Comparison of ENCODE assay signal across 8 mouse cellular contexts in the genomic region with DNA sequence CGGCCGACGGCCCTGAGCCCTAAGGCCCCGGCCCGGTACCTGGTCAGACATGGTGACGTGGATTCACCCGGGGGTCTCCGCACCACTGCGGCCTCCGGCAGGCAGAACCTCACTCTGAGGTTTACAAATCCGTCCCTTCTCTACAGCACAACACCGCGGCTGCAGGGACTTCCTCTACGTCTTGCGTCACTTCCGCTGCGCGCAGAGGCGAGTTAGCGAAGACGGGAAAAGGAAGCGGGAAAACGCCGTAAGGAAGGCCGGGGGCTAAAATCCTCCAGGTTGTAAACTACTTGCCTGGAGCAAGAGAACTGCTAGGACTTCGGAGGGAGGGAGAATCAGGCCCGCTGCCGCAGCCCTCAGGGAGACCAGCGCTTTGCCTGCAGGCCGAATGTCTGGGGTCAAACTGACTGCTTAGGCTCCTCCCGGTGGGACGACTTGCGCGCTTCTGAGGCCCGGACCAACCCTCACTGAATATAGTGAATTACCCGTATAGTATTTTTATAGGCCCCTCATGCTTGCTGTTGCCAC. TPM values are rescaled to one million over a fixed set of nuclear protein-coding genes. Genes with fewer than 3 reads are reported as not detected.
A peak's percentile ranks its signal among the peaks of the same experiment; 100 is the strongest.
DNase-seq lines count a peak whose midpoint lies in the region; ATAC-seq and TF ChIP-seq lines count a peak whose summit lies in the region.

A gene (minus strand): TSS at position 194 of the 528 bp plus-strand sequence.

- peak; percentile 88 for ATAC-seq in embryonic facial prominence, embryonic 13.5 days (ENCODE audit: insufficient number of reproducible peaks, insufficient read depth, low FRiP score, low TSS enrichment, low read depth)
- ATAC-seq in limb, embryonic 12.5 days (ENCODE audit: insufficient number of reproducible peaks, insufficient read depth, low FRiP score, low TSS enrichment, low read depth) = peak; percentile 90
- peak; percentile 98 for ATAC-seq in midbrain, embryonic 15.5 days (replicated peaks)

- no peaks in the 10 kb centered on the region for H3K27me3 ChIP-seq in embryonic facial prominence, embryonic 13.5 days
- H3K27me3 ChIP-seq in kidney, adult 2 months (replicated peaks; ENCODE audit: control insufficient read depth, insufficient read depth, low read length) = no peaks in the 10 kb centered on the region
- no peaks in the 10 kb centered on the region for H3K27me3 ChIP-seq in limb, embryonic 12.5 days
- H3K27me3 ChIP-seq in midbrain, embryonic 15.5 days (replicated peaks) = no peaks in the 10 kb centered on the region
- H3K27me3 ChIP-seq in spleen, adult 2 months (ENCODE audit: control insufficient read depth, insufficient read depth, low read length) = no peaks in the 10 kb centered on the region

- DNase-seq in 3134 (ENCODE audit: extremely low read depth, insufficient read length, low spot score) = peak; percentile 88
- DNase-seq in adrenal gland, postnatal 36 days = peak; percentile 92 to 93
- DNase-seq in heart, adult 18-20 months = peak; percentile 92 to 93
- DNase-seq in kidney, adult 2 months = peak; percentile 93
- DNase-seq in spleen, adult 2 months (ENCODE audit: low read depth in 1 of 2, low spot score in 2 of 2) = peak; percentile 72 to 84

- H3K27ac ChIP-seq in embryonic facial prominence, embryonic 13.5 days = peak within 1 kb of the TSS; percentile 97
- H3K27ac ChIP-seq in kidney, adult 2 months (ENCODE audit: insufficient read depth, low read depth, low read length) = peak within 1 kb of the TSS; percentile 89
- H3K27ac ChIP-seq in limb, embryonic 12.5 days = peak within 1 kb of the TSS; percentile 99
- H3K27ac ChIP-seq in midbrain, embryonic 15.5 days = peak within 1 kb of the TSS; percentile 92
- H3K27ac ChIP-seq in spleen, adult 2 months (ENCODE audit: insufficient read depth, low read length) = peak within 1 kb of the TSS; percentile 84

- peak; percentile 86 for TF ChIP-seq POLR2A in kidney, adult 2 months (IDR thresholded peaks at IDR 0.05; ENCODE audit: low read depth, low read length)
- peak; percentile 90; the same call in 1 of the 2 replicates for TF ChIP-seq POLR2A in spleen, adult 2 months (IDR thresholded peaks at IDR 0.05; ENCODE audit: low read depth, low read length)

- H3K4me3 ChIP-seq in embryonic facial prominence, embryonic 13.5 days = peak within 1 kb of the TSS; percentile 98
- peak within 1 kb of the TSS; percentile 94 for H3K4me3 ChIP-seq in kidney, adult 2 months (ENCODE audit: insufficient read depth, low read depth, low read length)
- H3K4me3 ChIP-seq in limb, embryonic 12.5 days (replicated peaks) = peak within 1 kb of the TSS; percentile 100
- peak within 1 kb of the TSS; percentile 85 for H3K4me3 ChIP-seq in midbrain, embryonic 15.5 days
- H3K4me3 ChIP-seq in spleen, adult 2 months (ENCODE audit: extremely low read depth, insufficient read depth, insufficient read length) = peak within 1 kb of the TSS; percentile 87

- H3K9ac ChIP-seq in embryonic facial prominence, embryonic 13.5 days = peak within 1 kb of the TSS; percentile 99
- peak within 1 kb of the TSS; percentile 99 for H3K9ac ChIP-seq in limb, embryonic 12.5 days (replicated peaks)
- H3K9ac ChIP-seq in midbrain, embryonic 15.5 days = peak within 1 kb of the TSS; percentile 91

- peak within 1 kb of the TSS; percentile 84 for H3K4me2 ChIP-seq in embryonic facial prominence, embryonic 13.5 days
- H3K4me2 ChIP-seq in limb, embryonic 12.5 days = peak within 1 kb of the TSS; percentile 72
- H3K4me2 ChIP-seq in midbrain, embryonic 15.5 days = peak within 1 kb of the TSS; percentile 65

- H3K36me3 ChIP-seq in embryonic facial prominence, embryonic 13.5 days = 0 out of 2 replicates have a peak, but pooled peaks cover 3% of the 10 kb centered on the region
- H3K36me3 ChIP-seq in kidney, adult 2 months (ENCODE audit: control insufficient read depth, insufficient read depth, low read length) = no peaks in the 10 kb centered on the region
- H3K36me3 ChIP-seq in limb, embryonic 12.5 days = 0 out of 2 replicates have a peak, but pooled peaks cover 2% of the 10 kb centered on the region
- no peaks in the 10 kb centered on the region for H3K36me3 ChIP-seq in midbrain, embryonic 15.5 days (replicated peaks)
- H3K36me3 ChIP-seq in spleen, adult 2 months (ENCODE audit: control insufficient read depth, insufficient read depth, low read length) = peaks cover 2% of the 10 kb centered on the region; the same call in 1 of the 2 replicates

- peaks cover 10% of the 10 kb centered on the region; the same call in 1 of the 2 replicates for H3K4me1 ChIP-seq in embryonic facial prominence, embryonic 13.5 days
- H3K4me1 ChIP-seq in kidney, adult 2 months (ENCODE audit: control insufficient read depth, insufficient read depth, low read length) = peaks cover 4% of the 10 kb centered on the region; the same call in 1 of the 2 replicates
- peaks cover 14% of the 10 kb centered on the region for H3K4me1 ChIP-seq in limb, embryonic 12.5 days (replicated peaks)
- H3K4me1 ChIP-seq in midbrain, embryonic 15.5 days = peaks cover 24% of the 10 kb centered on the region
- H3K4me1 ChIP-seq in spleen, adult 2 months (ENCODE audit: control insufficient read depth, insufficient read depth, insufficient read length) = peaks cover 7% of the 10 kb centered on the region; the same call in 1 of the 2 replicates

- WGBS in embryonic facial prominence, embryonic 13.5 days = under 1% methylated on average over 36 of the region's 36 CpGs
- WGBS in kidney, adult 2 months = under 1% methylated on average over 36 of the region's 36 CpGs
- under 1% methylated on average over 36 of the region's 36 CpGs for WGBS in limb, embryonic 12.5 days
- WGBS in midbrain, embryonic 15.5 days = under 1% methylated on average over 36 of the region's 36 CpGs
- WGBS in spleen, adult 2 months = 0% methylated on average over 36 of the region's 36 CpGs

- H3K9me3 ChIP-seq in embryonic facial prominence, embryonic 13.5 days = no peaks in the 10 kb centered on the region
- no peaks in the 10 kb centered on the region for H3K9me3 ChIP-seq in limb, embryonic 12.5 days
- H3K9me3 ChIP-seq in midbrain, embryonic 15.5 days = no peaks in the 10 kb centered on the region

- TF ChIP-seq CTCF in kidney, adult 2 months (conservative IDR thresholded peaks at IDR 0.05; ENCODE audit: insufficient read depth, insufficient read length, low read depth, low read length) = no peak
- TF ChIP-seq CTCF in spleen, adult 2 months (IDR thresholded peaks at IDR 0.05; ENCODE audit: extremely low read depth, insufficient read depth, insufficient read length, insufficient replicate concordance) = no peak

RNA-seq across cellular contexts. Expression of the gene that starts here (rescaled TPM):
- total RNA-seq in adrenal gland, postnatal 36 days (2021) = 100 to 1,000 TPM; 115 to 155 TPM
- polyA plus RNA-seq in embryonic facial prominence, embryonic 13.5 days (2015; fragmentation: Nextera tagmentation; extraction: Ambion mirVana) = 432 and 472 TPM in 2 replicates
- 10 to 100 TPM; 57.6 to 67.6 TPM for total RNA-seq in heart, adult 18-20 months (2021)
- polyA plus RNA-seq in kidney, adult 2 months (2012; rRNA removed) = 16.1 and 28.5 TPM in 2 replicates
- polyA plus RNA-seq in limb, embryonic 12.5 days (2016; fragmentation: Nextera tagmentation; extraction: Ambion mirVana) = 527 and 531 TPM in 2 replicates
- 311 and 328 TPM in 2 replicates for polyA plus RNA-seq in midbrain, embryonic 15.5 days (2015; fragmentation: Nextera tagmentation; extraction: Ambion mirVana)
- 5.4 and 7.2 TPM in 2 replicates for polyA plus RNA-seq in spleen, adult 2 months (2012; rRNA removed)

Comparison
In these comparisons a context has a peak if more than half of its experiments do, and no peak if none do; other contexts are left out.
1. Peak in every context shown above with its lines: DNase-seq, ATAC-seq, H3K4me3 ChIP-seq and H3K27ac ChIP-seq.
2. RNA of the gene that starts here (polyA plus RNA-seq): 527 to 531 TPM in limb, embryonic 12.5 days, 432 to 472 TPM in embryonic facial prominence, embryonic 13.5 days and 311 to 328 TPM in midbrain, embryonic 15.5 days; 16.1 to 28.5 TPM in kidney, adult 2 months and 5.4 to 7.2 TPM in spleen, adult 2 months; every median in the first group is over 10 times any median in the second.